Mouse (Mus musculus): ENCODE results near the gene Scn7a. TPM values are rescaled to one million over a fixed set of nuclear protein-coding genes. Genes with fewer than 3 reads are reported as not detected.

Scn7a gene
- polyA plus RNA-seq, 1 experiment from 2014 or later, result not detected

GRCm38 (mm10) chr2:66762905-66763304, 21.8 kb downstream of the Scn7a start:
- ATAC-seq (replicated peaks; ENCODE audit: low FRiP score) (no peak), DNase-seq (ENCODE audit: low spot score) (no peak)
- Histone ChIP-seq H3K4me3 (ENCODE audit: low read depth, low read length) (no peak overlapping the region), H3K9ac (ENCODE audit: low read length) (no peak overlapping the region), H3K36me3 (ENCODE audit: control insufficient read depth, insufficient read depth, low read length) (no peaks in the 10 kb centered on the region), H3K27ac (ENCODE audit: low read depth, low read length) (no peak overlapping the region), H3K27me3 (ENCODE audit: control insufficient read depth, insufficient read depth, low read length) (no peaks in the 10 kb centered on the region), H3K9me3 (ENCODE audit: control insufficient read depth, low read length) (no peaks in the 10 kb centered on the region), H3K4me1 (replicated peaks; ENCODE audit: control insufficient read depth, insufficient read depth, low read length) (no peaks in the 10 kb centered on the region), H3K4me2 (ENCODE audit: low read depth, low read length, severe bottlenecking) (no peak overlapping the region)

GRCm38 (mm10) chr2:66728002-66728401, 56.7 kb downstream of the Scn7a start:
- Histone ChIP-seq H3K4me1 (replicated peaks; ENCODE audit: control insufficient read depth, insufficient read depth, low read length) (no peaks in the 10 kb centered on the region), H3K4me3 (ENCODE audit: low read depth, low read length) (no peak overlapping the region), H3K9me3 (ENCODE audit: control insufficient read depth, low read length) (no peaks in the 10 kb centered on the region), H3K4me2 (ENCODE audit: low read depth, low read length, severe bottlenecking) (no peak overlapping the region), H3K27me3 (ENCODE audit: control insufficient read depth, insufficient read depth, low read length) (no peaks in the 10 kb centered on the region), H3K9ac (ENCODE audit: low read length) (no peak overlapping the region), H3K36me3 (ENCODE audit: control insufficient read depth, insufficient read depth, low read length) (no peaks in the 10 kb centered on the region), H3K27ac (ENCODE audit: low read depth, low read length) (no peak overlapping the region)
- 93% methylated on average over 3 of the region's 3 CpGs for WGBS
- ATAC-seq (replicated peaks; ENCODE audit: low FRiP score), result no peak
- no peak for DNase-seq (ENCODE audit: low spot score)

GRCm38 (mm10) chr2:66727585-66727974, 57.1 kb downstream of the Scn7a start:
- Histone ChIP-seq H3K4me2 (ENCODE audit: low read depth, low read length, severe bottlenecking) (no peak overlapping the region), H3K9ac (ENCODE audit: low read length) (no peak overlapping the region), H3K36me3 (ENCODE audit: control insufficient read depth, insufficient read depth, low read length) (no peaks in the 10 kb centered on the region), H3K9me3 (ENCODE audit: control insufficient read depth, low read length) (no peaks in the 10 kb centered on the region), H3K27ac (ENCODE audit: low read depth, low read length) (no peak overlapping the region), H3K27me3 (ENCODE audit: control insufficient read depth, insufficient read depth, low read length) (no peaks in the 10 kb centered on the region), H3K4me1 (replicated peaks; ENCODE audit: control insufficient read depth, insufficient read depth, low read length) (no peaks in the 10 kb centered on the region), H3K4me3 (ENCODE audit: low read depth, low read length) (no peak overlapping the region)
- ATAC-seq (replicated peaks; ENCODE audit: low FRiP score) (no peak), DNase-seq (ENCODE audit: low spot score) (no peak)

GRCm38 (mm10) chr2:66726878-66727584, 57.7 kb downstream of the Scn7a start:
- no peaks in the 10 kb centered on the region for H3K36me3 ChIP-seq (ENCODE audit: control insufficient read depth, insufficient read depth, low read length)
- no peaks in the 10 kb centered on the region for H3K9me3 ChIP-seq (ENCODE audit: control insufficient read depth, low read length)
- no peaks in the 10 kb centered on the region for H3K27me3 ChIP-seq (ENCODE audit: control insufficient read depth, insufficient read depth, low read length)
- H3K4me3 ChIP-seq (ENCODE audit: low read depth, low read length), result no peak overlapping the region
- DNase-seq (ENCODE audit: low spot score), result no peak
- H3K4me1 ChIP-seq (replicated peaks; ENCODE audit: control insufficient read depth, insufficient read depth, low read length), result no peaks in the 10 kb centered on the region
- ATAC-seq (replicated peaks; ENCODE audit: low FRiP score), result no peak
- WGBS, result 81% methylated on average over 2 of the region's 2 CpGs
- H3K27ac ChIP-seq (ENCODE audit: low read depth, low read length), result no peak overlapping the region
- no peak overlapping the region for H3K9ac ChIP-seq (ENCODE audit: low read length)
- no peak overlapping the region for H3K4me2 ChIP-seq (ENCODE audit: low read depth, low read length, severe bottlenecking)

- 86% methylated on average over 2 of the region's 2 CpGs for WGBS
- DNase-seq (ENCODE audit: low spot score), result no peak
- ATAC-seq (replicated peaks; ENCODE audit: low FRiP score), result no peak
These were observed 72.6 kb downstream of the Scn7a start for GRCm38 (mm10) chr2:66712071-66712470.

GRCm38 (mm10) chr2:66692300-66692699, 92.4 kb downstream of the Scn7a start:
- no peak overlapping the region for H3K4me2 ChIP-seq (ENCODE audit: low read depth, low read length, severe bottlenecking)
- ATAC-seq (replicated peaks; ENCODE audit: low FRiP score) (no peak), DNase-seq (ENCODE audit: low spot score) (no peak)
- 88% methylated on average over 2 of the region's 2 CpGs for WGBS
- no peaks in the 10 kb centered on the region for H3K36me3 ChIP-seq (ENCODE audit: control insufficient read depth, insufficient read depth, low read length)
- H3K9ac ChIP-seq (ENCODE audit: low read length), result no peak overlapping the region
- H3K9me3 ChIP-seq (ENCODE audit: control insufficient read depth, low read length), result no peaks in the 10 kb centered on the region
- no peak overlapping the region for H3K27ac ChIP-seq (ENCODE audit: low read depth, low read length)
- H3K27me3 ChIP-seq (ENCODE audit: control insufficient read depth, insufficient read depth, low read length), result no peaks in the 10 kb centered on the region
- no peak overlapping the region for H3K4me3 ChIP-seq (ENCODE audit: low read depth, low read length)
- no peaks in the 10 kb centered on the region for H3K4me1 ChIP-seq (replicated peaks; ENCODE audit: control insufficient read depth, insufficient read depth, low read length)

More at GRCm38 (mm10) chr2:66712071-66712470, 72.6 kb downstream of the Scn7a start:
- no peaks in the 10 kb centered on the region for H3K27me3 ChIP-seq (ENCODE audit: control insufficient read depth, insufficient read depth, low read length)
- no peaks in the 10 kb centered on the region for H3K36me3 ChIP-seq (ENCODE audit: control insufficient read depth, insufficient read depth, low read length)
- H3K9ac ChIP-seq (ENCODE audit: low read length), result no peak overlapping the region
- no peak overlapping the region for H3K4me2 ChIP-seq (ENCODE audit: low read depth, low read length, severe bottlenecking)
- H3K27ac ChIP-seq (ENCODE audit: low read depth, low read length), result no peak overlapping the region
- H3K4me1 ChIP-seq (replicated peaks; ENCODE audit: control insufficient read depth, insufficient read depth, low read length), result no peaks in the 10 kb centered on the region
- H3K4me3 ChIP-seq (ENCODE audit: low read depth, low read length), result no peak overlapping the region
- no peaks in the 10 kb centered on the region for H3K9me3 ChIP-seq (ENCODE audit: control insufficient read depth, low read length)

GRCm38 (mm10) chr2:66661988-66662387, 122.7 kb downstream of the Scn7a start:
- Histone ChIP-seq H3K27me3 (ENCODE audit: control insufficient read depth, insufficient read depth, low read length) (no peaks in the 10 kb centered on the region), H3K27ac (ENCODE audit: low read depth, low read length) (no peak overlapping the region), H3K36me3 (ENCODE audit: control insufficient read depth, insufficient read depth, low read length) (no peaks in the 10 kb centered on the region), H3K4me2 (ENCODE audit: low read depth, low read length, severe bottlenecking) (no peak overlapping the region), H3K4me3 (ENCODE audit: low read depth, low read length) (no peak overlapping the region), H3K4me1 (replicated peaks; ENCODE audit: control insufficient read depth, insufficient read depth, low read length) (no peaks in the 10 kb centered on the region), H3K9me3 (ENCODE audit: control insufficient read depth, low read length) (no peaks in the 10 kb centered on the region), H3K9ac (ENCODE audit: low read length) (no peak overlapping the region)
- DNase-seq (ENCODE audit: low spot score) (no peak), ATAC-seq (replicated peaks; ENCODE audit: low FRiP score) (no peak)
- 86% methylated on average over 1 of the region's 1 CpGs for WGBS

GRCm38 (mm10) chr2:66656430-66656829, 128.3 kb downstream of the Scn7a start:
- Histone ChIP-seq H3K4me1 (replicated peaks; ENCODE audit: control insufficient read depth, insufficient read depth, low read length) (no peaks in the 10 kb centered on the region), H3K4me2 (ENCODE audit: low read depth, low read length, severe bottlenecking) (no peak overlapping the region), H3K4me3 (ENCODE audit: low read depth, low read length) (no peak overlapping the region), H3K9me3 (ENCODE audit: control insufficient read depth, low read length) (no peaks in the 10 kb centered on the region), H3K27me3 (ENCODE audit: control insufficient read depth, insufficient read depth, low read length) (no peaks in the 10 kb centered on the region), H3K9ac (ENCODE audit: low read length) (no peak overlapping the region), H3K27ac (ENCODE audit: low read depth, low read length) (no peak overlapping the region), H3K36me3 (ENCODE audit: control insufficient read depth, insufficient read depth, low read length) (no peaks in the 10 kb centered on the region)
- 89% methylated on average over 3 of the region's 3 CpGs for WGBS
- no peak for ATAC-seq (replicated peaks; ENCODE audit: low FRiP score)
- no peak for DNase-seq (ENCODE audit: low spot score)

- ATAC-seq (replicated peaks; ENCODE audit: low FRiP score) (no peak), DNase-seq (ENCODE audit: low spot score) (peak; percentile 48)
- WGBS, result 87% methylated on average over 2 of the region's 2 CpGs
- no peak overlapping the region for H3K4me2 ChIP-seq (ENCODE audit: low read depth, low read length, severe bottlenecking)
- no peaks in the 10 kb centered on the region for H3K4me1 ChIP-seq (replicated peaks; ENCODE audit: control insufficient read depth, insufficient read depth, low read length)
- H3K27me3 ChIP-seq (ENCODE audit: control insufficient read depth, insufficient read depth, low read length), result no peaks in the 10 kb centered on the region
- H3K27ac ChIP-seq (ENCODE audit: low read depth, low read length), result no peak overlapping the region
- H3K36me3 ChIP-seq (ENCODE audit: control insufficient read depth, insufficient read depth, low read length), result no peaks in the 10 kb centered on the region
- no peak overlapping the region for H3K4me3 ChIP-seq (ENCODE audit: low read depth, low read length)
- no peaks in the 10 kb centered on the region for H3K9me3 ChIP-seq (ENCODE audit: control insufficient read depth, low read length)
- H3K9ac ChIP-seq (ENCODE audit: low read length), result no peak overlapping the region
These were observed 129.3 kb downstream of the Scn7a start for GRCm38 (mm10) chr2:66655431-66655830.
